Mouse (Mus musculus): ENCODE results near the gene Apol6. TPM values are rescaled to one million over a fixed set of nuclear protein-coding genes. Genes with fewer than 3 reads are reported as not detected.

Apol6 gene
- not detected for total RNA-seq (2018; cell fraction: chromatin; rRNA removed)
- total RNA-seq (2018; cell fraction: cytosol; rRNA removed) = not detected
- total RNA-seq (2018; cell fraction: nucleus; rRNA removed) = not detected
- not detected in 3 replicates for polyA plus RNA-seq (2018)

DNA sequence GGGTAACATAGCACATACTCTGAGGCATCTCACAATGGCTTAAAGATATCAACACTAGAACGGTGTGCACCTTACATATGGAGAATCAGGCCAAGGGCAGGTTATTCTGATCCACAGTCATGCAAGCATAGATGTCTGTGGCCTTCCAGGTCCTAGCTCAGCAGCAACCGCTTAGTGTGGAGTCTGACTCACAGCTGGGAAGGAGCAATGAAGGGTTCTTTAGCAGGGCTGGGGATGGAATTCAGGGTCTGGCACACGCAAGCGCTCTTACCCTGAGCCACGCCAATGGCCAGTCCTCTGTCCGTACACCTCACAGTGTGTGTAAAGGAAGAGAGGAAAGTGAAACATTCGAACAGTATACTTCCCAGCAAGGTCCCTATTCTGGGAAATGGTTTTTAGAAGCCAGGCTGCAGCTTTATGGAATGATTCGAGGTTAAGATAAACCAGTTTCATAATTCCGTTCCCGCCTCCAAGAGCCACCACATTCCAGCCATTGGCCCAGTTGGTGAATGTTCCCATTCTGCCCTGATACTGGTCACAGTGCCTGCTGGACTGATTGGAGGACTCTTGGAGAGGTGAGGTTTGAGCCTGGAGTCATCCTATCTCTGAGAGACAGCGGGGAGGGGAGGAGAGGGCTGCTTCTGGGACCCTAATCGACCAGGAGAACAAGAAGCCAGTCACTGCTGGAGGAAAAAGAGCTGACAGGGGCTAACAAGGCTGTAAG, at the start of gene Apol6:
TSS of gene Apol6 (plus strand) at position 133 of the 724 bp plus-strand sequence.
- H3K4me3 ChIP-seq (ENCODE audit: inconsistent target) = no peak within 1 kb of the TSS
- H3K27ac ChIP-seq = no peak within 1 kb of the TSS
- H3K36me3 ChIP-seq (ENCODE audit: inconsistent target) = no peaks in the 10 kb centered on the region
- no peaks in the 10 kb centered on the region for H3K79me2 ChIP-seq (ENCODE audit: inconsistent target)
- 85% methylated on average over 12 of the region's 12 CpGs for WGBS (ENCODE audit: missing documents)

DNA sequence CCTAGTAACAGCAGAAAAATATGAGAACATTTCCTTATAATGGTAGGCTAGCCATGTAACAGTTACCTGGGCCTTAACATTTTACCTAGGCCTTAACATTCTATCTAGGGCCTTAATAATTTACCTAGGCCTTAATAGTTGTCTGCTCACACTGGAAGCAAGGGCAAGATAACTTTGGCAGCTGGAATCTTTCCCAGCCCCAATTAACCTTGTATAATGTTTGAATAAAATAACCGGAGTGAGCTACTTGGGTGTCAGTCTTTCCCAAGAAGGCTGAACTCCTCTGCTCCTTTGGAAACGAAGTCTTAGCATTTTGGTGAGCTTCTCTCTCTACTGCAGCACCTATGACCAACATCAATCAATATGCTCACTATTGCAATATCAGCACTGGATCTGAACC, 46.5 kb upstream of the Apol6 start:
- Histone ChIP-seq H3K36me3 (ENCODE audit: inconsistent target) (no peaks in the 10 kb centered on the region), H3K79me2 (ENCODE audit: inconsistent target) (no peaks in the 10 kb centered on the region), H3K27ac (no peak overlapping the region), H3K4me3 (ENCODE audit: inconsistent target) (no peak overlapping the region)
- WGBS (ENCODE audit: missing documents) = 85% methylated on average over 2 of the region's 2 CpGs

DNA sequence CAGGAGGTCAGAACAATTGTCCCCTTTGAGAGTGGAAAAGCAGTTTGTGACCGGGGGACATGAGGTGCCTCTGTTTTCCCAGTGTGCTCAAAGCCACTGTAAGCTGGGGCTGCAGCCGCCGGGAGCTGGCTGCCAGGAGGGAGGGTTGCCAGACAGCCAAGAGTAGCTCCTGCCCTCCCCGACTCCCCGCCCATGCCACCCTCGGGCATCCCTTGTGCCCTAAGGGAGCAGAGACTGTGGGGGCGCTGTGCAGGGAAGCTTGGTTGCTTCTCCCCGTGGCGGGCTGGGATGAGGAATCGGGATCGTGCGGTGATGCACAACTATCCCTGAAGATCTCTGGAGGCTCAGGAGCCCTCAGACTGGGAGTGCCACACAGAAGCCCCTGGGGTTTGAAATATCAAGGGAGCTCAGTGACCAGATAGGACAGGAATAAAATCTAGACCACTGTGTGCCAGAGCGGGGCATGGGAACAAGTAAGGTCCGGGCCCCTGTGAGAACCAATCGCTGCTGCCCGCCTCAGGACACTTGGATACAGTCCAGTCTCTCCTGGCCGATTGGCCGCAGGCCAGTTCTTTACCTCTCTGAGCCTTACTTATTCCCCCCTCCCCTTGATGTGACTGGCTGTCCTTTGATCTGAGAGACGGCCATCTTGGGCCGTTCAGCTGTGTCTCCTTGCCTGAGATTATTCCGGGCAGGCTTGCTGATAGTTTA, 45.5 kb upstream of the Apol6 start:
- Histone ChIP-seq H3K79me2 (ENCODE audit: inconsistent target) (no peaks in the 10 kb centered on the region), H3K36me3 (ENCODE audit: inconsistent target) (no peaks in the 10 kb centered on the region), H3K4me3 (ENCODE audit: inconsistent target) (no peak overlapping the region), H3K27ac (no peak overlapping the region)
- WGBS (ENCODE audit: missing documents) = 63% methylated on average over 21 of the region's 21 CpGs

DNA sequence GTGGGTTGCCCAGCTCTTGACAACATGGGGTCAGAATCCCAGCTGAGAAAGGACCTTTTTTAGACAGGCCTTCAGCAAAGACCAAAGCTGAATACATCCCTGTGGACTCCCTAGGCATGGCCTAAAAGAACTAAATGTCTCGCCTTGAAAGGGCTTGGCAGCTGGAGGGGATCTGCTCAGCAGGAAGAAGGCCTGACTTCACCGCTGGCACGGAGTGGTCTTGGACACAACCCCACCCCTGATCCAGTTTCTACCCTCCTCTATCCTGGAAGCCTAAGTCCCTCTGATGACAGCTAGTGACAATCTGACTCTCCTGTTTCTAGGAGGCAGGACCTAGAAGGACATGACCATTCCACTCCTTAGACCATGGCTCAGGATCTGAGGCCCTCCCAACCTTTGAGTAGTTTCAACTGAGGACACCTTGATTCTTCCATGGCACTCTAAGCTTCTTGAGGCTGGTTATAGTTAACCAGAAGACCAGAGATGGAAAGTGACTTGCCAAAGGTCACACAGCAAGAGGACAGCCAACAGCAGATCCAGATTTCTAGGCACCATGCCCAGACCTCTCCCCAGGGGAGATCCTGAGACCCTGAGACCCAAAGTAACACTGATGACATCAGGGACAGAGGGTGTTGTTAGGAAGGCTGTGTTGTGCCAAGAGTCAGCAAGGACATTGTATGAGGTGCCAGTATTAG, 41.2 kb upstream of the Apol6 start:
- 94% methylated on average over 3 of the region's 3 CpGs for WGBS (ENCODE audit: missing documents)
- no peak overlapping the region for H3K27ac ChIP-seq
- H3K4me3 ChIP-seq (ENCODE audit: inconsistent target) = no peak overlapping the region
- no peaks in the 10 kb centered on the region for H3K79me2 ChIP-seq (ENCODE audit: inconsistent target)
- no peaks in the 10 kb centered on the region for H3K36me3 ChIP-seq (ENCODE audit: inconsistent target)

DNA sequence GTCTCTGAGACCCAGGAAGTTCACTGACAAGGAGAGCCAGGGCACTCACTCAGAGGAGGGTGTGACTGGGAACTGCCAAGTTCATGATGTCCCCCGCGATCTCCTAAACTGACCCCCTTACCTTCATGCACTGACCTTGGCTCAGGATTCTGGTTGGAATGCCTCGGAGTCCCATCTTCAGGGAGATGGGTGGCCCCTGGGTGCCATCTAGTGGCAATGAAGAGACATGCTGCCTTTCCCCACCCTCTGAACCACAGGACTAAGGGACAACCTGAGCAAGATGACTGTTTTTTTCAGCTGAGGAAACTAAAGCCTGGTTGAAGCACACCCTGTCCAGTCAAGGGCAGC, 40.7 kb upstream of the Apol6 start:
- H3K36me3 ChIP-seq (ENCODE audit: inconsistent target) = no peaks in the 10 kb centered on the region
- WGBS (ENCODE audit: missing documents) = 24% methylated on average over 3 of the region's 3 CpGs
- H3K4me3 ChIP-seq (ENCODE audit: inconsistent target) = no peak overlapping the region
- H3K27ac ChIP-seq = no peak overlapping the region
- H3K79me2 ChIP-seq (ENCODE audit: inconsistent target) = no peaks in the 10 kb centered on the region

DNA sequence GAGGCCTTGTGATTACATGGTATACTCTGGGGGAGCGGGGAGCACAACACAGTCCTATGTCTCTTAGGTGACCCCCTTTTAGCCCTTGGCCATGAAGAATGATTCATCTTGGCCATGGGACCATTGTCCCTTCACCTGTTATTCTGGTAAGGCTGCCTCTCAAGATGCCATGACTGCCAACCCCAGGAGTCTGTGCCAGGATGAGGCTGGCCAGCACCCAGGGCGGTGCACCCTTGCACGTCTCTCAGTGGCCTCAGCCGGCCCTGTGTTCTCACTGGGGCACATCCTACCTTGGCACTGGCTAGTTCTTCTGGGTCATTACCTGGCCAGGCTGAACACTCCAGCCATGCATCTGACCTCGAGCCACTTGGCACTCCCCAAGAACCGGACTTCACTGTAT, 35.7 kb upstream of the Apol6 start:
- Histone ChIP-seq H3K27ac (no peak overlapping the region), H3K79me2 (ENCODE audit: inconsistent target) (no peaks in the 10 kb centered on the region), H3K36me3 (ENCODE audit: inconsistent target) (no peaks in the 10 kb centered on the region), H3K4me3 (ENCODE audit: inconsistent target) (no peak overlapping the region)
- WGBS (ENCODE audit: missing documents) = 91% methylated on average over 6 of the region's 6 CpGs

DNA sequence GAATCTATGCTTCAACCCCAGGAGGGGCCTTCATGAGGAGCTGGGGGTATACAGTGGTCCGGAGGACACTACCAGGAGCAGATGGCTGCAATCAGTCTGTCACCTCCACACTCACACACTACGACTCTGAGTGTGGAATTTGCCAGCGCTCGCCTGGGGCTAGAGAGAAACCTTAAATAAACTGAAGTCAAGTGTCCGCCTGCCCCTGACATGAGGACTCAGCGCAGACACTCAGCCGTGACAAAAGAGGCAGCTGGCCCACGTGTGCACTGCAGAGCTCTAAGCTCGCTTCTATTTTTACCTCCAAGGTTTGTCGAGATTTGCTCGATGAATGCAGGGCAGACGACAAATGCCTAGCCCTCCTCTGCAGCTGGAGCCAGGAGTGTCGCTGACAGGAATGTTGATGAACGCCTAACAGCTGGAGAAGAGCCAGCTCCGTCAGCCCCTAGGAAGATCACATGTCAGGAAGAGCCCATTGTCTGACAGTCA, 30.7 kb upstream of the Apol6 start:
- 49% methylated on average over 15 of the region's 15 CpGs for WGBS (ENCODE audit: missing documents)
- no peak overlapping the region for H3K27ac ChIP-seq
- no peak overlapping the region for H3K4me3 ChIP-seq (ENCODE audit: inconsistent target)
- no peaks in the 10 kb centered on the region for H3K36me3 ChIP-seq (ENCODE audit: inconsistent target)
- no peaks in the 10 kb centered on the region for H3K79me2 ChIP-seq (ENCODE audit: inconsistent target)

DNA sequence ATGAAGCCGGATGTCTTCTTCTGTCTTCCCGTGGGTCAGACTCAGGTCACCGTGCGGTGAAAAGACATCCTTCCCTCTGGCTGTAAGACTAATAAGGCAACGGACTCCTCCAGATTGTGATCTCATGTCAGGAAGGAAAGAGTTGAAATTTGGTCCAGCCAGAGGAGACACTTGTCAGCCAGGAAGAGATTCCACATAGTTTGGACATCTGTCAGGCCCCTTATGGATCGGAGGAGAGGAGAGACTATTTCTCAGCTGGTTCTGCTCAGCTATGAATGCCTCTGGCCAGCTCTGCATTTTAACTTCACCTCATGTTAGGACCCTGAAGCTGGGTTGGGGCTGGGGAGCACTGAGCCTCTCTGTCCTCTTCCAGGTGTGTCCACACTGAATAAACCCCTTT, 30.1 kb upstream of the Apol6 start:
- WGBS (ENCODE audit: missing documents) = 74% methylated on average over 6 of the region's 6 CpGs
- Histone ChIP-seq H3K79me2 (ENCODE audit: inconsistent target) (no peaks in the 10 kb centered on the region), H3K4me3 (ENCODE audit: inconsistent target) (no peak overlapping the region), H3K27ac (no peak overlapping the region), H3K36me3 (ENCODE audit: inconsistent target) (no peaks in the 10 kb centered on the region)

DNA sequence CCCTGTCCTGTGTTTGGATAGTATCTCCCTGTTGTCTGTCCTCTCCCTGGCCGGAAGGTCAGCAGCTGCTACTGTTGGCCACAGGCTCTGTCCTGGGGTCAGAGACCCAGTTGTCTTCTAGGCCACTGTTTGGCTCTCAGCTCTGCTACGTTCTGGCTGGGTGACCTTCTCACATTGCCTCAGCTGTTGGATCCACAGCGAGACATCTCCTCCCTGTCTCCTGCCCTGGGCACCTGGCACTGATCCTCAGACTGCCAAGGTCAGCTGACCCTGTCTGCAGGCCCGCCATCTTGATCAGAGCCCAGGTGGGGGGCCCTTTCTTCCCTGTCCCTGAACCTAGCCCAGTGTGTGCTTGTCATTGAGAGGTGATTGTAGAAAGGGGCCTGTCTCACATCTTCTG, 29.5 kb upstream of the Apol6 start:
- Histone ChIP-seq H3K27ac (no peak overlapping the region), H3K79me2 (ENCODE audit: inconsistent target) (no peaks in the 10 kb centered on the region), H3K4me3 (ENCODE audit: inconsistent target) (no peak overlapping the region), H3K36me3 (ENCODE audit: inconsistent target) (no peaks in the 10 kb centered on the region)
- WGBS (ENCODE audit: missing documents) = 82% methylated on average over 4 of the region's 4 CpGs

DNA sequence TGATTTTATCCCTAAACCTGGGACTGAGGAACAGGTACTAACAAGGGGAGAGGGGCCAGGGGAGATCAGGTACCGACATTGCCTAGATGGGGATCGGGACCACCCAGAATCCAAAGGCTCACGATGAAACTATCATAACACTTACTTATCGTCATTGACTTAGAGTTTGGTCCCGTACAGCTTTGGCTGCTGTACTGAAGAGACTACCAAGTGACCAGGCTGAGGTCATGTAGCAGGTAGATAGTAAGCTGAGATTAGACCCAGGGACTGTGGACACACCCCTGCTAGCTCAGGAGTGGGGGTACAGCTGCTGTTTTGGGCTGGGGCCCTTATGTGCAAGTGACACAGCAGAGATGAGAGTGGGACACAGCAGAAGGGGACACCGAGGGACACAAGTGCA, 28.0 kb upstream of the Apol6 start:
- H3K36me3 ChIP-seq (ENCODE audit: inconsistent target) = no peaks in the 10 kb centered on the region
- H3K27ac ChIP-seq = no peak overlapping the region
- 88% methylated on average over 6 of the region's 6 CpGs for WGBS (ENCODE audit: missing documents)

DNA sequence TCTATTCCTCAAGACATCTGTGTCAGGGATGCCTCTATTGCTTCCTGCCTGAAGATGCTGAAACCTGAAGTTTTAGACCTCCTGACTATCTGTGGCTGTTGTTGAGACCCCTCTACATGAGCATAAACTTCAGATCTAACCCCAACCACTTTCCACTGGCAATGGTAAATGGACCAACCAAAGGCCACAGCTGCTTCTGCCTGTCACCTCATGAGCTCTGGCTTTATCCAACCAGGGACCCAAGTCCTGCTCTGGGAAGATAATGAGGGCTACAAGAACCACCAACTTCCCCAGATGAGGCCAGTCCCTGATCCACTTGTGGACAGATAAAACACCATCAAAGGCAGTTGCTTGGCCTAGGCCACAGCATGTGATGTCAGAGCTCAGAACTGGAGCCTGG, 26.6 kb upstream of the Apol6 start:
- no peaks in the 10 kb centered on the region for H3K79me2 ChIP-seq (ENCODE audit: inconsistent target)
- H3K27ac ChIP-seq = no peak overlapping the region
- H3K36me3 ChIP-seq (ENCODE audit: inconsistent target) = no peaks in the 10 kb centered on the region
- no peak overlapping the region for H3K4me3 ChIP-seq (ENCODE audit: inconsistent target)

More for the DNA sequence above, 28.0 kb upstream of the Apol6 start:
- Histone ChIP-seq H3K4me3 (ENCODE audit: inconsistent target) (no peak overlapping the region), H3K79me2 (ENCODE audit: inconsistent target) (no peaks in the 10 kb centered on the region)

DNA sequence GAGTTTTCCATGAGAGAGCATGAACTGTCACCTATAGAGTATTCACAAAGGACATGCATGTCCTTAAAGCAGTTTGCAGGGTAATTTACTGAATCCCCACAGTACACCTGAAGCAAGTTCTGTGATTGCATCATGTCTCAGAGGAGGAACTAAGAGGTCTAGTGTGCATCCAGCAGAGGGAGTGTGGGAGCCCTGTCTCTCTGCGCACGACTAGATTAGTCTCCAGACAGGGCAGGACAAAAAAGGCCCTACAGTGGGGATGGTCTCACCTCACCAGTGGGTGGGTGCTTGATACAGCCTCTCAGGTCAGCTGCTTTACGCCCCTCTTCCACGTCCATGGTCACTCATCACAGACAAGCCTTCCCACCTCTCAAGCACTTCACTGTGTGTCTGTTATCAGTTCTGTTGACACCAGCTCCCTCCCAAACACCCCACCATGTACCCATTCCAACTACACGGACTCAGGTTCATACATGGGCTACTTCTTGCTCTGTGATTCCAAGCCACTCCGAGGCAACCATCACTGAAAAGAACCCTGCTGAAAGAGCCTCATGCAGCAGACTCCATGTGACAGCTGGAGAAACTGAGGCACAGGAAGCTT, 25.7 kb upstream of the Apol6 start:
- 58% methylated on average over 6 of the region's 6 CpGs for WGBS (ENCODE audit: missing documents)
- Histone ChIP-seq H3K27ac (no peak overlapping the region), H3K79me2 (ENCODE audit: inconsistent target) (no peaks in the 10 kb centered on the region), H3K36me3 (ENCODE audit: inconsistent target) (no peaks in the 10 kb centered on the region), H3K4me3 (ENCODE audit: inconsistent target) (no peak overlapping the region)

DNA sequence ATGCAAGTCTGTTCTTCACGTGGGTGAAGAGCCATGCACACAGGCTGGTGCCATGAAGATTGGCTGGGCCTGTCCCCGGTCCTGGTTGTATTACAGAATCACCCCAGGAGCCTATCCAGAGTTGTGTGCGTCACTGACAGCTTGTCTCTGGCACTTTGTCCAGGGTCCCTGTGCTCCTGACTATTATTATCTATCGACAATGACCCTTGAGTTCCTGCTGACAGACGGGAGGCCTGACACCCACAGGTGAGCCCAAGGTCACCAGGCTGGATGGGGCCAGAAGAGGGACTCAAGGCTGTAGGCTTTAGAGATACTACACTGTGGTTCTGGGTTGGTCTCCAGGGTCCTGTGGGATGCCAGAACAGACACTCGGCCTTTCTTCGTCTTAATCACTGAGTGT, 25.0 kb upstream of the Apol6 start:
- Histone ChIP-seq H3K4me3 (ENCODE audit: inconsistent target) (no peak overlapping the region), H3K27ac (no peak overlapping the region), H3K36me3 (ENCODE audit: inconsistent target) (no peaks in the 10 kb centered on the region), H3K79me2 (ENCODE audit: inconsistent target) (no peaks in the 10 kb centered on the region)
- 80% methylated on average over 7 of the region's 7 CpGs for WGBS (ENCODE audit: missing documents)

DNA sequence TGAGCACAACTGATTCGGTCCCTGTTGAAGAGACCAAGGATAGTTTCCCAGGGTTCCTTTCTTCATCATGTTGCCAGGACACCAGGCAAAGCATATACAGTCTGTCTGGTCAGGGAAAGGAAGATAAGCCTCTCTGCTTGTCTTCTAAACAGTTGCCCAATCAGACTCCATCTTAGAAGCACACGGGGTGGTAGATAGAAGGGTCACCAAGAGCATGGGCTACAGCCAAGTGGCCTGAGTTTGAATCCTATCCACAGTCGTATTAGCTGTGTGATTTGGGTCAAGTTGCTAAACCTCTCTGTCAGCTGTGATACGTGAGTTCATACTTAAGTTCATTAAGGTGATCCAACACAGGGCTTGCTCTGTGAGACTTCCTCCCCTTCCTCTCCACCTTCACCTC, 24.4 kb upstream of the Apol6 start:
- H3K36me3 ChIP-seq (ENCODE audit: inconsistent target) = no peaks in the 10 kb centered on the region
- 84% methylated on average over 4 of the region's 4 CpGs for WGBS (ENCODE audit: missing documents)
- H3K4me3 ChIP-seq (ENCODE audit: inconsistent target) = no peak overlapping the region

DNA sequence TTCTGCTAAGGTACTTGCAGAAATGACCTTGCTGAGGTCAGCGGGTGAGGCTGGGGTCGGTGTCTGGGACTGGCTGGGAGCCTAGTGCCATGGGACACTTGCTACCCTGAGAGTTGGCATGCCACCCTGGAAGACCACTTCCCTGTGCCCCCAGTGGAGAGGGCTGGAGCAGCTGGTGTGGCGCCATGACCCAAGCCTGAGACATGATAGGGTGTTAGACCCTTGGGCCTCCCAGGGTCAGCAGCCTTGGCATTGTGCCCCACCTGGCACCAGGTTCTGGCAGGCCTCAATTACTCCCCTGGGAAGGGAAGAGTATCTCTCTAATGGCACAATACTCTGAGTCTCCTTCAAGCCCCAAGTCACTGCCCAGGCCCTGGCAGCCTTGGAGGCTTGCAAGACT, 23.5 kb upstream of the Apol6 start:
- H3K36me3 ChIP-seq (ENCODE audit: inconsistent target) = no peaks in the 10 kb centered on the region
- H3K27ac ChIP-seq = no peak overlapping the region
- H3K4me3 ChIP-seq (ENCODE audit: inconsistent target) = no peak overlapping the region
- WGBS (ENCODE audit: missing documents) = 94% methylated on average over 3 of the region's 3 CpGs
- no peaks in the 10 kb centered on the region for H3K79me2 ChIP-seq (ENCODE audit: inconsistent target)

More for the DNA sequence above, 24.4 kb upstream of the Apol6 start:
- Histone ChIP-seq H3K79me2 (ENCODE audit: inconsistent target) (no peaks in the 10 kb centered on the region), H3K27ac (no peak overlapping the region)
